Mouse (Mus musculus): ENCODE measurements around the gene Slc25a10. TPM values are rescaled to one million over a fixed set of nuclear protein-coding genes. Genes with fewer than 3 reads are reported as not detected.

Gene Slc25a10
- total and polyA plus RNA-seq, 2 experiments from 2014 or later, result 20.5 to 22.8 TPM

- Histone ChIP-seq H3K4me1 (ENCODE audit: insufficient read depth) (no peaks in the 10 kb centered on the region), H3K27ac (ENCODE audit: low read depth, low read length) (no peak overlapping the region), H3K4me2 (ENCODE audit: low read depth) (no peak overlapping the region), H3K9me3 (ENCODE audit: low read length) (no peaks in the 10 kb centered on the region), H3K27me3 (ENCODE audit: insufficient read depth, low read length) (no peaks in the 10 kb centered on the region), H3K36me3 (ENCODE audit: insufficient read depth) (no peaks in the 10 kb centered on the region), H3K9ac (no peak overlapping the region), H3K4me3 (ENCODE audit: low read depth, low read length) (no peak overlapping the region)
- ATAC-seq, result no peak
- no peak for DNase-seq
- WGBS, result 72% methylated on average over 6 of the region's 6 CpGs
- TF ChIP-seq CTCF (IDR thresholded peaks at IDR 0.05; ENCODE audit: low read depth), result no peak
Measured at GRCm38 (mm10) chr11:120518558-120518957, 26.9 kb downstream of the Slc25a10 start.

- TF ChIP-seq CTCF (IDR thresholded peaks at IDR 0.05; ENCODE audit: low read depth), result no peak
- Histone ChIP-seq H3K4me2 (ENCODE audit: low read depth) (no peak overlapping the region), H3K27me3 (ENCODE audit: insufficient read depth, low read length) (no peaks in the 10 kb centered on the region), H3K27ac (ENCODE audit: low read depth, low read length) (no peak overlapping the region), H3K4me3 (ENCODE audit: low read depth, low read length) (no peak overlapping the region), H3K4me1 (ENCODE audit: insufficient read depth) (no peaks in the 10 kb centered on the region), H3K36me3 (ENCODE audit: insufficient read depth) (no peaks in the 10 kb centered on the region), H3K9ac (no peak overlapping the region), H3K9me3 (ENCODE audit: low read length) (no peaks in the 10 kb centered on the region)
- DNase-seq (no peak), ATAC-seq (no peak)
- 38% methylated on average over 9 of the region's 9 CpGs for whole genome bisulfite sequencing
Measured at GRCm38 (mm10) chr11:120519738-120520137, 28.1 kb downstream of the Slc25a10 start.

DNA sequence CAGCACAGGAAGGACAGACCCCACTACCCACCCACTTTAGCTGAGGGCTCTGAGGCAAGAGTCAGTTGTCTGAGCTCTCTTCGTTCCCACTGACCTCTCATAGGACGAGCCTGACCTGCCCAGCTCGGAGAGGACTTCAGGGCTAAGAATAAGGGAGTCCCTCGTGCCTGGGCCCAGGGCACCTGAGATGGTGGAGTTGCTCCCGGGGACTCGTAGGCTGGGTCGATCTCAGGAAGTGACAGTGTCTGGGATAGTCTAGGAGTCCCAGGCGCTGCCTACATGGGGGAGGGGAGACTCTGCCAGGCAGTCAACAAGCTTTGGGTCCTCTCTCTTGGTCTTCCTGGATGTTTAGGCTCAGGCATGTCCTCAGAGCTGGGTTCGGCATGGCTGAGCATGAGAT is 28.9 kb downstream of the Slc25a10 start:
- H3K27ac ChIP-seq (ENCODE audit: low read depth, low read length), result 0 out of 2 replicates have a peak overlapping the region, but pooled peaks have one; percentile 15
- H3K4me1 ChIP-seq (ENCODE audit: insufficient read depth), result no peaks in the 10 kb centered on the region
- H3K9ac ChIP-seq, result no peak overlapping the region
- ATAC-seq, result no peak
- H3K27me3 ChIP-seq (ENCODE audit: insufficient read depth, low read length), result no peaks in the 10 kb centered on the region
- WGBS, result 72% methylated on average over 9 of the region's 9 CpGs
- no peak overlapping the region for H3K4me3 ChIP-seq (ENCODE audit: low read depth, low read length)
- no peaks in the 10 kb centered on the region for H3K9me3 ChIP-seq (ENCODE audit: low read length)
- no peak overlapping the region for H3K4me2 ChIP-seq (ENCODE audit: low read depth)
- no peak for DNase-seq
- H3K36me3 ChIP-seq (ENCODE audit: insufficient read depth), result no peaks in the 10 kb centered on the region
- TF ChIP-seq CTCF (IDR thresholded peaks at IDR 0.05; ENCODE audit: low read depth), result no peak

- TF ChIP-seq CTCF (IDR thresholded peaks at IDR 0.05; ENCODE audit: low read depth), result no peak
- Histone ChIP-seq H3K27me3 (ENCODE audit: insufficient read depth, low read length) (no peaks in the 10 kb centered on the region), H3K27ac (ENCODE audit: low read depth, low read length) (0 out of 2 replicates have a peak overlapping the region, but pooled peaks have one; percentile 15), H3K36me3 (ENCODE audit: insufficient read depth) (no peaks in the 10 kb centered on the region), H3K4me3 (ENCODE audit: low read depth, low read length) (no peak overlapping the region), H3K4me2 (ENCODE audit: low read depth) (no peak overlapping the region), H3K9me3 (ENCODE audit: low read length) (no peaks in the 10 kb centered on the region), H3K4me1 (ENCODE audit: insufficient read depth) (no peaks in the 10 kb centered on the region), H3K9ac (peak overlapping the region; percentile 18; the same call in 1 of the 2 replicates)
- 61% methylated on average over 5 of the region's 5 CpGs for WGBS
- DNase-seq (peak; percentile 63), ATAC-seq (no peak)
Measured at GRCm38 (mm10) chr11:120520967-120521540, 29.4 kb downstream of the Slc25a10 start.

GRCm38 (mm10) chr11:120522581-120522980 is 30.9 kb downstream of the Slc25a10 start:
- ATAC-seq (no peak), DNase-seq (no peak)
- TF ChIP-seq CTCF (IDR thresholded peaks at IDR 0.05; ENCODE audit: low read depth), result no peak
- Histone ChIP-seq H3K4me3 (ENCODE audit: low read depth, low read length) (no peak overlapping the region), H3K4me1 (ENCODE audit: insufficient read depth) (no peaks in the 10 kb centered on the region), H3K4me2 (ENCODE audit: low read depth) (no peak overlapping the region), H3K27ac (ENCODE audit: low read depth, low read length) (no peak overlapping the region), H3K27me3 (ENCODE audit: insufficient read depth, low read length) (no peaks in the 10 kb centered on the region), H3K36me3 (ENCODE audit: insufficient read depth) (no peaks in the 10 kb centered on the region), H3K9me3 (ENCODE audit: low read length) (no peaks in the 10 kb centered on the region), H3K9ac (no peak overlapping the region)
- 87% methylated on average over 8 of the region's 8 CpGs for WGBS

DNA sequence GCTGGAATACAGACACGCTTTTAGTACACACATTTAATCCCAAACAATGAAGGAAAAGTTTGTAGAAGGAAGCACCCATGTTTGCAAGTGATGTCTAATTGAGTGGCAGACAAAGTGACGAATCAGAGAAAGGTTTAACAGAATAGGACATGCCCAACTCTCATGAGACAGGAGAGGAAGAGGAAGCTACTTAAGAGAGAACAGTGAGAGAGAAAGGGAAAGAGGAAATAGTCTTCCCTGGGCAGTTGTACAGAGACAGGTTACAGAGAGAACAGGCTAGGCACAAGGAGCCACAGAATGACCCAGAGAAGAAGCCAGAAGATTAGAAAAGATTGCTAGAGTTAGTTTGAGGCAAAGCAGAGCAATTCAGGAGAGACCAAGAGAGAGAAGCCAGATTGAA is 34.3 kb downstream of the Slc25a10 start:
- no peak overlapping the region for H3K4me2 ChIP-seq (ENCODE audit: low read depth)
- DNase-seq (no peak), ATAC-seq (no peak)
- no peaks in the 10 kb centered on the region for H3K36me3 ChIP-seq (ENCODE audit: insufficient read depth)
- WGBS, result 85% methylated on average over 2 of the region's 2 CpGs
- H3K9ac ChIP-seq, result no peak overlapping the region
- no peak for TF ChIP-seq CTCF (IDR thresholded peaks at IDR 0.05; ENCODE audit: low read depth)
- H3K27ac ChIP-seq (ENCODE audit: low read depth, low read length), result no peak overlapping the region
- H3K9me3 ChIP-seq (ENCODE audit: low read length), result no peaks in the 10 kb centered on the region
- no peak overlapping the region for H3K4me3 ChIP-seq (ENCODE audit: low read depth, low read length)
- H3K4me1 ChIP-seq (ENCODE audit: insufficient read depth), result no peaks in the 10 kb centered on the region
- H3K27me3 ChIP-seq (ENCODE audit: insufficient read depth, low read length), result peaks cover 21% of the 10 kb centered on the region

- Histone ChIP-seq H3K9ac (no peak overlapping the region), H3K36me3 (ENCODE audit: insufficient read depth) (no peaks in the 10 kb centered on the region), H3K4me1 (ENCODE audit: insufficient read depth) (no peaks in the 10 kb centered on the region), H3K27ac (ENCODE audit: low read depth, low read length) (no peak overlapping the region), H3K27me3 (ENCODE audit: insufficient read depth, low read length) (peaks cover 39% of the 10 kb centered on the region), H3K4me3 (ENCODE audit: low read depth, low read length) (no peak overlapping the region), H3K4me2 (ENCODE audit: low read depth) (no peak overlapping the region), H3K9me3 (ENCODE audit: low read length) (no peaks in the 10 kb centered on the region)
- DNase-seq (no peak), ATAC-seq (no peak)
- TF ChIP-seq CTCF (IDR thresholded peaks at IDR 0.05; ENCODE audit: low read depth), result no peak
- WGBS, result 84% methylated on average over 9 of the region's 9 CpGs
Measured at GRCm38 (mm10) chr11:120527690-120528354, 36.2 kb downstream of the Slc25a10 start.
